Mouse (Mus musculus) erythroid progenitor cell, adult 5-6 weeks (primary cell): ENCODE measurements around the gene Sumo1. TPM values are rescaled to one million over a fixed set of nuclear protein-coding genes. Genes with fewer than 3 reads are reported as not detected.

Source experiments
- ATAC-seq: replicated peaks from 2 replicates; pipeline ENCODE4 v1.8.0; 2016; ENCODE audit warnings: moderate number of reproducible peaks, mild to moderate bottlenecking, moderate TSS enrichment, inconsistent platforms; ENCODE audit not compliant: poor library complexity, low FRiP score, severe bottlenecking
- total RNA-seq, 2 experiments: library from RNA; stranded (forward) in 1 of 2; stranded (reverse) in 1 of 2; fragments of 150-400 nt in 1 of 2; fragments of 186-747, 209-891 nt in 1 of 2; gene quantifications; 2 replicates each; pipeline versions ENCODE4 v1.2.3 to v1.2.4; 2015 to 2017; ENCODE audit warnings: low replicate concordance in 2 of 2

Gene Sumo1
- total RNA-seq, 2 experiments from 2014 or later = 35.9 to 66.7 TPM

GRCm38 (mm10) chr1:59566926-59567325 is 103.7 kb downstream of the Sumo1 start:
- ATAC-seq = no peak

- no peak for ATAC-seq
These were observed 104.4 kb downstream of the Sumo1 start for GRCm38 (mm10) chr1:59566281-59566680.

GRCm38 (mm10) chr1:59565804-59566203 is 104.8 kb downstream of the Sumo1 start:
- no peak for ATAC-seq

- no peak for ATAC-seq
These were observed 107.1 kb downstream of the Sumo1 start for GRCm38 (mm10) chr1:59563581-59563980.

- no peak for ATAC-seq
These were observed 116.9 kb downstream of the Sumo1 start for GRCm38 (mm10) chr1:59553708-59554107.

GRCm38 (mm10) chr1:59550996-59551395 is 119.6 kb downstream of the Sumo1 start:
- ATAC-seq = no peak

GRCm38 (mm10) chr1:59550227-59550626 is 120.4 kb downstream of the Sumo1 start:
- no peak for ATAC-seq

- no peak for ATAC-seq
These were observed 121.5 kb downstream of the Sumo1 start for GRCm38 (mm10) chr1:59549036-59549675.

GRCm38 (mm10) chr1:59548486-59548885 is 122.1 kb downstream of the Sumo1 start:
- ATAC-seq = no peak

- no peak for ATAC-seq
These were observed 126.7 kb downstream of the Sumo1 start for GRCm38 (mm10) chr1:59543911-59544310.

GRCm38 (mm10) chr1:59542231-59542630 is 128.4 kb downstream of the Sumo1 start:
- no peak for ATAC-seq

GRCm38 (mm10) chr1:59541271-59542020 is 129.2 kb downstream of the Sumo1 start:
- ATAC-seq = no peak

- no peak for ATAC-seq
These were observed 130.0 kb downstream of the Sumo1 start for GRCm38 (mm10) chr1:59540537-59541148.

- no peak for ATAC-seq
These were observed 132.3 kb downstream of the Sumo1 start for GRCm38 (mm10) chr1:59538381-59538780.

Other genes starting within 250 kb of the Sumo1 start
- 1.1 and 5.4 TPM in 2 replicates for gene Fzd7, start 188.4 kb downstream of the Sumo1 start, total RNA-seq (2015; ENCODE audit: low replicate concordance)
- 0.45 and 0.77 TPM in 2 replicates for gene Fzd7, start 188.4 kb downstream of the Sumo1 start, total RNA-seq (2017; ENCODE audit: low replicate concordance)
- not detected in 2 replicates for gene Gm973, start 154.6 kb downstream of the Sumo1 start, total RNA-seq (2015; ENCODE audit: low replicate concordance)
- 1.9 TPM in 1 of 2 replicates, not detected in the other for gene Gm973, start 154.6 kb downstream of the Sumo1 start, total RNA-seq (2017; ENCODE audit: low replicate concordance)
- gene Nop58, start 14.1 kb upstream of the Sumo1 start, total RNA-seq (2015; ENCODE audit: low replicate concordance) = 13.7 and 46.5 TPM in 2 replicates
- gene Nop58, start 14.1 kb upstream of the Sumo1 start, total RNA-seq (2017; ENCODE audit: low replicate concordance) = 113 and 249 TPM in 2 replicates
- 4.0 and 10.1 TPM in 2 replicates for gene Bmpr2, start 92.6 kb upstream of the Sumo1 start, total RNA-seq (2015; ENCODE audit: low replicate concordance)
- 1.2 and 1.3 TPM in 2 replicates for gene Bmpr2, start 92.6 kb upstream of the Sumo1 start, total RNA-seq (2017; ENCODE audit: low replicate concordance)
- gene Fam117b, start 242.2 kb upstream of the Sumo1 start, total RNA-seq (2015; ENCODE audit: low replicate concordance) = 5.9 and 6.8 TPM in 2 replicates
- 3.4 and 5.9 TPM in 2 replicates for gene Fam117b, start 242.2 kb upstream of the Sumo1 start, total RNA-seq (2017; ENCODE audit: low replicate concordance)